Mouse (Mus musculus): Measurements from ENCODE around the gene P4ha1.

Gene P4ha1

DNA sequence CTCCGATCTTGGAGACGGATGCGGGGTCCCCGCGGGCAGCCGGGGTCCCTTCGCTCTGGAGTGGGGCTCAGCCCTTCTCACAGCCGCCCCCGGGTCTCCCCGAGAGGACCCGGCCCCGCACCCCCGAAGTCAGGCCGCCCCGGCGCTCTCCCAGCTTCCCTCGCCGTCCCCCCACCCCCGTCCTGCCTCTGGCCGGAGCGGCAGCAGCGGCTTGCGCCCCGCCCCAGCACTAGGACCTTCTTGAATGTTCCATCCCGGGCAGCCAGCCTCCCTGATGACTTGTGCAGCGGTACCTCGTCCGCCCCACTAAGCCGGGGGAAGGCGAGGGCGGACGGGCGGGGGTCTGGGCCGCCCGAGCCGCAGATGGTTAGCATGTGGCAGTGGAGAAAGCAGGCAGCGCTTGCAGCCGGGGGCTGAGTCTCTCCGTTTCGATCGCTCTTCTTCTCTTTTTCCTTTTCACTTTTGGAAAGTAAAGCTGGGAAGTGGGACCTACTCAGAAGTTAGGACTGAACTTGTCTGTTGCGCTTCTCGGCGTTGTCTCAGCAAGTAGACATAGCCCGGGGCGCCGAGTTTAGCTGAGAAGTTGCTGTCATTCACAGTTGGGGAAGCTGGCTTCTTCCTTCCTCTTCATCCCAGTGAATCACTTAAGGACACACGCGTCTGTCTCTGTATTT is 529 bp downstream of the P4ha1 start:
- DNase-seq: no peak

GRCm38 (mm10) chr10:59324311-59325165 is 1.4 kb downstream of the P4ha1 start:
- DNase-seq: no peak

DNA sequence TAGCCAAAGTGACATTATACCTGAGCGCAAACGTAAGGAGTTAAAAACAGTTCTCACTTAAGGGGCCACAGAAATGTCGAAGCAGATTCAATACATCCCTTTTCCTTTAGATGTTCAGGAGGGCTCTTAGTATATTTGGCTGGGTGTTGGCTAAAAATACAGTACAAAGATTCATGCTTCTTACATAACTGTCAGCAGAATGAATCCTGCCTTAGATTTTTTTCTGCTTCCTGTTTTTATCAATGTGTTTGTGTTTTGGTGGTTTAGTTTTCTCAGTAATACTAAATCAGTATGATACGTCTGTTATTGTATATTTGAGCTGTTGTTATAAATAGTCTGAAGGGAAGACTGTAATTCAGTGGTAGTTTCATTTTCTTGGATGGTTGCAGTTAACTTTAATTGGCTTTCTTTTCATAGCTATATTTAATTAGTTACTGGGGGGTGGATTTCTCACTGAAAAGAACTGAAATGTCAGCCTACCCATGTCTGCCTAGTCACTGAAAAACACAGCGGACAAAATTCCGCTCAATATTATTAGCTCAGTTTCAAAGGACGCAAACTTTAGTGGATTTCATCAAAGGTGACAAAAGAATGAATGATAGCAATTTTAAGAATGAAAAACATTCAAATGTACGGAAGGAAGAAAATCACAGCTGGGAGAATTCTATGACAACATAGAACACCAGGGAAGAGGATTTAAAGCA is 3.7 kb downstream of the P4ha1 start:
- peak; percentile 21 for DNase-seq

GRCm38 (mm10) chr10:59327316-59327710 is 4.2 kb downstream of the P4ha1 start:
- DNase-seq: peak; percentile 16

DNA sequence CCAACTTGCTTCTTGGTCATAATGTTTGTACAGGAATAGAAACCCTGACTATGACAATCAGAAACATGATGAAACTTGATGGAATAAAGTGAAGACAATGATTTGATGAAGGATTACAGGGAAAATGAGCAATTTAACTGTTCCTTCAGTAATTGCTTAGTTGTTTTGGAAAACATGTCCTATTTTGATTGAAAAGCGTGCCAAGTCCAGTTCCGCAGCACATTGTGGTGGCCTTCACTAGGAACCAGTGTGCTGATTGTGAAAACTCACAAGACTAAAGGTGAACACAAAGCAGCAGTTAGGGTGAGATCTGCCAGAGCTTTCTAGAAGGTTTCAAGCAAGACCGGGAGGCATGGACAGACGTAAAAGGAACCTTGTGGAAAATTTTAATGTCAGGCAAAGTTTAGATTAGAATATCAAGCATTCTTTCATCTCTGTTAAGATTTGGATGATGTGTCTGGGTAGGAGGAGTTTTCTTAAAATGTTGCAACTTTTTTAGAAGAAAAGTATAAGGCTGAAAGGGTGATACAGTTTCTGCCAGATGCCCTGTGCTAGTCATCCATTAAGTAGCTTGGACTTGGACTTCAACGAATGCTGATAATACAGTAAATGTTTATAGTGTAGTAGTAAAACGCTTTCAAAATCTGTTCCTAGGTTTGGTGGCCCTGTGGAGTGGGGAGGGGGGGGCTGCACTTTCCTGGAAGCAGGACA is 8.6 kb downstream of the P4ha1 start:
- peak; percentile 71 for DNase-seq

GRCm38 (mm10) chr10:59333400-59333799 is 10.3 kb downstream of the P4ha1 start:
- peak; percentile 77 for DNase-seq

GRCm38 (mm10) chr10:59334899-59335798 is 12.1 kb downstream of the P4ha1 start:
- DNase-seq: peak; percentile 96

DNA sequence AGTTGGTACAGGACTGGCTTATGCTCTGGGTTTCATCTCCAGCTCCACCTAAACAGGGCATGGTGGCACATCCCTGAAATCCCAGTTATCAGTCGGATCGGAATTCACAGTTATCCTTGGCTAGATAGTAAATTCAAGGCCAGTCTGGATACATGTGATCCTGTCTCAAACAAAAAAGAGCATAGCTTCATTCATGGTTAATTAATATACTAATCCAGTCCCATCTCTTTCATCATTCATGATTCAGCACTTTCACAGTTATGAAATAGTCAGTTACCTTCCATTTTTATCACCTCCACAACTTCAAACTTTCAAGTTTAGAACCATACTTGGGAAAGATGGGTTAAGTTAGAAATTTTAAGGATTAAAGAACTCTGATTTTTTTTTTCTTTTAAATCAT is 13.0 kb downstream of the P4ha1 start:
- DNase-seq: peak; percentile 10

- peak; percentile 44 for DNase-seq
These were observed 23.5 kb downstream of the P4ha1 start for GRCm38 (mm10) chr10:59346560-59346959.

GRCm38 (mm10) chr10:59348200-59348599 is 25.1 kb downstream of the P4ha1 start:
- DNase-seq: peak; percentile 72

DNA sequence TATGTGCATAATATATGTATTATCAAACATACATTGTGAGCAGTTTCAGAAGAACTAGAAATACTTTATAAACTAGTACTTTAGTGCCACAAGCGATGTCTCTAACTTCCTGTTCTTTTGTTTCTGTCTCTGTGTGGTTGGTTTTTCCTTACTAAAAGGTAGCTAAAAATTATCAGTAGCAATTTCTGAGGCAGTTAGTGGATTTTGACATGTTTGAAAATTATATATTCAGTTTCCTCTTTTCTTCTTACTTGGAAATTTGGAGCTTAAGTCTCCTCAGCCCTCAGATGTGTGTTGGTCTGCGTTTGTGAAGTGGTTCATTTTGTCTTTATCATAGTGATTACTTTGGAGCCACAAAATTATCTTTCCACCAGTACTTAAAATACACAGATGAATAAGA is 26.4 kb downstream of the P4ha1 start:
- DNase-seq: no peak

GRCm38 (mm10) chr10:59353065-59353464 is 30.0 kb downstream of the P4ha1 start:
- DNase-seq: no peak

DNA sequence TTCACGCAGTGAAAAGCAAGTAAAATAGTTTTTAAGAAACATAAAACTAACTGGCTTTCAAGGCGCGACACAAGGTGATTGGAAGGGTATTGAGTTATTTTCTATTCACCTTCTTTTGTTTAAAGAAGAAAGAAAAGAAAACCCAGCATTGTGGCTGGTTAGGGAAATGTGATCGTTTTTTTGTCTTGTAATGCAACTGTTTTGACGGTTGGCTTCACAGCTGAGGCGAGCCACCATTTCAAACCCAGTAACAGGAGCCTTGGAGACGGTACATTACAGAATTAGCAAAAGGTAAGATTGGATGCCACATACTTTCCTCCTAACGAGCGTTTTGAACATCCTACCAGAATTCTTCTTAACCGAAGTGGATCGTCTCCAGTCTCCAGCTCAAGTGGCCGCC is 31.0 kb downstream of the P4ha1 start:
- DNase-seq: peak; percentile 7

GRCm38 (mm10) chr10:59355020-59355419 is 31.9 kb downstream of the P4ha1 start:
- DNase-seq: peak; percentile 55

DNA sequence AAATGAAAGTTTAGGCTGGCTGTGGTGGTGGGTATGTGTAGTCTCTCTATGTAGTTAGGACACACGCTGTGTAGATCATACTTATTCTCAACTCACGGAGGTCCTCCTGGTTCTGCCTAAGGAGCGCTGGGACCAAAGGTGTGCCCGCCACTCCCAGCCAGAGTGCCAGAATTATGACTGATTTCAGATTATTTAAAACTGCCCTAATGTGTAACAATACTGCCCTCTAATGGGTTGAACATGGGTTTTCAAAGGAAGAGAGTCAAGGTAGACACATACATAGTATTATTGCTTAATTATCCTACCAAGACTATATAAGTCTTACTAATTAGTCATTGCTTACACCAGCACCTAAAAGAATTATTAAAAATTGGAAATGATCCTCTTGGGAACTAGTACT is 35.6 kb downstream of the P4ha1 start:
- DNase-seq: peak; percentile 45

DNA sequence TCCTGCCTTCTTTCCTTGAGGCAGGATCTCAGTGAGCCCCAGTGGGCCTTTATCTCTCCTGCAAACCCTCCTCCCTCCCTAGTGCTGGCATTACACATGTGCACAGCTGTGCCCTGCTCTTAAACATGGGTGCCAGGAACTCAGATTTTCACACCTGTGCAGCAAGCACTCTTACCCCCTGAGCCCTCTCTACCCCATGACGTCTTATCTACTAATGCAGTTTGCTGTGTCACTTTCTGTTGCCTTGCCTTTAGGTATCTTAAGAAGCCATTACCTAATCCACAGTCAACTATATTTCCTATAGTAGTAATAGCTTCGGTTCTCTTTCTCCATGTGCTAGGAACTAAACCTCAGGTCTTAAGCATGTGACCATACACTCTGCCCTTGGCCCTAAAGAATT is 40.1 kb downstream of the P4ha1 start:
- peak; percentile 35 for DNase-seq

GRCm38 (mm10) chr10:59364551-59364950 is 41.5 kb downstream of the P4ha1 start:
- DNase-seq: no peak

DNA sequence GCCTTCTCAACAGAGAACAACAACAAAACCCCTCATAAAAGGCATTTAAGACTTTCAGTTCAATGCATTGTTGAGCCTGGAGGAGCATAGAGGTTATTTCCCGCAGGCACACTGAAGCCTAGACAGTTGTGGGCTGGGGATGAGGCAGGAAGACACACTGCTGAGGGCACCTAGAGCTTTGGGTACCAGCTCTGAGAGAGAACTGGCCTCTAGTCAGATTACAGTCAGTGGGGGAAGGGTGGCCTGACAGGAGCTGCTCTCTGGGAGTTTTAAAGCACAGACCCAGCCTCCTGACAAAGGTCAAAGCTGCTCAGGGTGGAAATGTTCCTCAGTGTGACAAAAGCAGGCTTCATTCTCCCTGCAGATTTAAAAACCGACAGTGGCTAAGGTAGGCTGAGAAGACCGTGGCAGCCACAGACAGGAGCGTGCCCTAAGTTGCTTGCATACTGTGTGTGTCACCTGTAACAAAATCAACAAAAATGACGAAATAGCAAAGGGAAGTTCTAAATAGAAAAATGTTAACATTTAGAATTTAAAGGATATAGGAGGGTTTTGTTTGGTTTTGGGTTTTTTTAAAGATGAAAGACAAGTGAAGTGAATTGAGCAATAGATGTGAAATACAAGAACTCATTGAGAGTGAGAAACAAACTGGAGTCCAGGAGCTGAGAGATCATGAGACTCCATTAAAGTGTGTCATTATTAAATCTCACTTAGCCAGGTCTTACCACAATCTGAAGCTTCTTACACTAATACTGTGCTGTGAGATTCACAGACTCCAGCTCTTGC is 42.9 kb downstream of the P4ha1 start:
- DNase-seq: peak; percentile 76

DNA sequence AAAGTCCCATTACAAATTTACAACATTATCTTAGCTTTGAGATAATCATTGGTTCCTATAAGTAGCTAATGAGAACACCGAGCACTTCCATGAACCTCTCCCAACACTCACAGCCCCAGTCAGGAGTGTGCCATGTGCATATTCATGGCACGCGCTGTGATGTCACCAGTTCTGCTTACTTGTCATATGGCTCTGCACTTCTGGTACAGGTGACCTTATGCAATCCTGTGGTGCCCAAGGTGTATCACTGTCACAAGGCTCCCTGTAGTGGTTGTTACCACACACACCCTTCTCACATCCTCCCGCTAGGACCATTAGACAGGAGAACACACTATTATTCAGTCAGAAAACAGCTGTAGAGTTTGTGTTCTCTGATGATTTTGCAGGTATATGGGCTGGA is 43.6 kb downstream of the P4ha1 start:
- peak; percentile 45 for DNase-seq

DNA sequence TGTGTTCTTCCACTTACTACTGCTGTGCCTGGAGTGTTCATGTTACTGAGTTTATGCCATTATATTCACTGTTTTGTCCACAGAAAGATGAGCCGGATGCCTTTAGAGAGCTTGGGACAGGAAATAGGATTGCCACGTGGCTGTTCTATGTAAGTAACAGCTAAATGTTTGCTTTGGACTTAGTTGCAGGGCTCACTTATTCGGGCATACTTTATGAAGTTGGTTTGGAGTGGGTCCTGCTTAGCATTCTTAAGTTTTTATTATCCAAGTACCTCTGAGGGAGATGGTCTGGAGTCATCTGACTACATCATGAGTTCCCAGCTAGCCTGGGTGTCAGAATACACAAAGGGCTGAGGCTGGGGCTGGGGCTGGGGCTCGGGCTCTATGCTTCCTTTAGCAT is 44.1 kb downstream of the P4ha1 start:
- DNase-seq: peak; percentile 28

DNA sequence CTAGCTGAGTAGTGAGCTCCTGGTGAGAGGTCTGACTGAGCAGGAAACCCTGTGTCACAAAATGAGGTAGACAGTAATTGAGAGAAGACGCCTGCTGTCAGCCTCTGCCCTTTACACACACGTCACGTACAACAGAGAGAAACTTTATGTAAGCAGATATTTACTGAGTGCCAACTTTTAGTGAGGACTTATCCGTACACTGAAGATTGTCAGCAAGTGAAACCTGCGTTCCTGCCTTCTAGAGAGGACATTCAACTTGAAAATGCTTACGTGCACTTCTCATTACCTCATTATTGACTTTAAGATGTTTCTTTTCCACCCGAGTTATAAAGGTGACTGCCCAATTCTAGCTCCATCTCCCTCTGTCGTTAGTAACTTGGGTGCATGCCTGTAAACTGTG is 45.6 kb downstream of the P4ha1 start:
- peak; percentile 48 for DNase-seq
